Mouse (Mus musculus) midbrain, embryonic 10.5 days (tissue): ENCODE data around the gene Esyt3. TPM values are rescaled to one million over a fixed set of nuclear protein-coding genes. Genes with fewer than 3 reads are reported as not detected.

Experiments used
- polyA plus RNA-seq: library from polyadenylated mRNA; unstranded; fragments of >200 nt; fragmentation: Nextera tagmentation; extraction: Ambion mirVana; gene quantifications from 2 replicates; pipeline ENCODE4 v1.2.1, GENCODE M21; 2016

Esyt3 gene
- polyA plus RNA-seq, 1 experiment from 2014 or later = 0.27 TPM

Other genes with a start within 250 kb of the Esyt3 start
- gene Pik3cb, start 217.9 kb downstream of the Esyt3 start, polyA plus RNA-seq = 1.5 and 1.7 TPM in 2 replicates
- not detected in 2 replicates for gene Faiml, start 121.3 kb downstream of the Esyt3 start, polyA plus RNA-seq
- 37.8 and 41.6 TPM in 2 replicates for gene Cep70, start 115.2 kb downstream of the Esyt3 start, polyA plus RNA-seq
- gene Mras, start 78.8 kb upstream of the Esyt3 start, polyA plus RNA-seq = 8.0 and 11.7 TPM in 2 replicates
- gene Nme9, start 92.9 kb upstream of the Esyt3 start, polyA plus RNA-seq = not detected in 2 replicates
- gene Armc8, start 210.3 kb upstream of the Esyt3 start, polyA plus RNA-seq = 30.5 and 36.2 TPM in 2 replicates
- 41.2 and 43.7 TPM in 2 replicates for gene Dbr1, start 217.2 kb upstream of the Esyt3 start, polyA plus RNA-seq